Mouse (Mus musculus) heart, adult 2 months (tissue): ENCODE results near the gene Smim5. TPM values are rescaled to one million over a fixed set of nuclear protein-coding genes. Genes with fewer than 3 reads are reported as not detected.

Experiments used
- DNase-seq, 2 experiments: peaks; one replicate each; pipeline ENCODE4 v3.0.0; 2021
- H3K27ac ChIP-seq: fragments of 200-600 bp; 2 replicates; pipeline ENCODE4 v1.8.1; 2022
- H3K27me3 ChIP-seq: fragments of 200-500 bp; 2 replicates; pipeline ENCODE4 v1.6.1; 2012; ENCODE audit warnings: mild to moderate bottlenecking, low read length, inconsistent platforms, mixed read lengths; ENCODE audit not compliant: control insufficient read depth, insufficient read depth
- H3K36me3 ChIP-seq: fragments of 200-500 bp; 2 replicates; pipeline ENCODE4 v1.6.1; 2012; ENCODE audit warnings: low read length, inconsistent platforms; ENCODE audit not compliant: control insufficient read depth, insufficient read depth
- H3K4me1 ChIP-seq: fragments of 200-500 bp; 2 replicates; pipeline ENCODE4 v1.6.1; 2011; ENCODE audit warnings: low read length; ENCODE audit not compliant: control insufficient read depth, insufficient read depth
- H3K4me3 ChIP-seq: fragments of 200-600 bp; 2 replicates; pipeline ENCODE4 v1.8.1; 2022
- H3K79me2 ChIP-seq: fragments of 200-500 bp; replicated peaks from 2 replicates; pipeline ENCODE4 v1.6.1; 2012; ENCODE audit warnings: mild to moderate bottlenecking, inconsistent platforms, low read length, moderate library complexity, mixed read lengths; ENCODE audit not compliant: control insufficient read depth, insufficient read depth
- H3K9ac ChIP-seq: fragments of 200-500 bp; 2 replicates; pipeline ENCODE4 v1.6.1; 2012; ENCODE audit warnings: low read depth, mild to moderate bottlenecking, control low read depth, inconsistent platforms, low read length, mixed read lengths
- CTCF ChIP-seq: fragments of 200-600 bp; IDR thresholded peaks from 2 replicates; pipeline ENCODE4 v1.8.1; 2022; ENCODE audit warnings: antibody characterized with exemption, mild to moderate bottlenecking, moderate library complexity
- EP300 ChIP-seq: fragments of 200-500 bp; IDR thresholded peaks from 2 replicates; pipeline ENCODE4 v1.6.1; 2011; ENCODE audit warnings: low read depth, low read length, control low read depth; ENCODE audit not compliant: insufficient read depth
- POLR2A ChIP-seq: fragments of 200-500 bp; IDR thresholded peaks from 2 replicates; pipeline ENCODE4 v1.6.1; 2011; ENCODE audit warnings: mild to moderate bottlenecking, low read depth, low read length, control low read depth; ENCODE audit not compliant: insufficient read depth
- WGBS: fragments of 180-500 bp; shearing (Covaris S2); methylation state at CpG from one replicate; pipeline ENCODE4 v1.1.7; 2018; 5-methylcytosine and 5-hydroxymethylcytosine counted together
- intact Hi-C: fragments of 180-260 bp; cut with DNase I; formaldehyde crosslinking; loops from one replicate; pipeline ENCODE4 v1.15.1; 2025
- polyA plus RNA-seq: library from polyadenylated mRNA; depleted of rRNA; stranded (reverse); fragments of >200 nt; gene quantifications from 2 replicates; pipeline ENCODE4 v1.2.3, GENCODE M21; 2012
- total RNA-seq, 2 experiments: library from RNA; stranded (reverse); gene quantifications; 2 replicates each; pipeline ENCODE4 v1.2.3; 2021

Gene Smim5
- total and polyA plus RNA-seq, 3 experiments, result 10.2 to 21.8 (median 17.8) TPM

- intact Hi-C loops, result loop anchor here (1.0 to 2.0 kb wide), 2 partner anchors 35 to 137 kb away; partner anchors contain the start of gene Llgl2
- 1% methylated on average over 75 of the region's 75 CpGs for WGBS
- peak; percentile 90 to 95 for DNase-seq
- peak overlapping the region; percentile 77 for H3K9ac ChIP-seq
- H3K79me2 ChIP-seq, result no peaks in the 10 kb centered on the region
- peak; percentile 96 for TF ChIP-seq CTCF
- no peak for TF ChIP-seq EP300
- H3K4me3 ChIP-seq, result peak overlapping the region; percentile 46
- H3K27me3 ChIP-seq, result peaks cover 11% of the 10 kb centered on the region
- no peaks in the 10 kb centered on the region for H3K36me3 ChIP-seq
- H3K27ac ChIP-seq, result no peak overlapping the region
- no peaks in the 10 kb centered on the region for H3K4me1 ChIP-seq
These were observed 40.4 kb upstream of the Smim5 start for GRCm38 (mm10) chr11:115859143-115859945.

GRCm38 (mm10) chr11:115863895-115864294 is 35.9 kb upstream of the Smim5 start:
- H3K27me3 ChIP-seq, result peaks cover 4% of the 10 kb centered on the region
- H3K36me3 ChIP-seq, result no peaks in the 10 kb centered on the region
- H3K27ac ChIP-seq, result no peak overlapping the region
- TF ChIP-seq CTCF (peak; percentile 29), EP300 (no peak), POLR2A (no peak)
- no peaks in the 10 kb centered on the region for H3K4me1 ChIP-seq
- WGBS, result 88% methylated on average over 8 of the region's 8 CpGs
- no peaks in the 10 kb centered on the region for H3K79me2 ChIP-seq
- no peak for DNase-seq
- no peak overlapping the region for H3K4me3 ChIP-seq
- intact Hi-C loops, result no loop called here
- no peak overlapping the region for H3K9ac ChIP-seq

GRCm38 (mm10) chr11:115869393-115869792 is 30.4 kb upstream of the Smim5 start:
- Histone ChIP-seq H3K36me3 (no peaks in the 10 kb centered on the region), H3K4me1 (no peaks in the 10 kb centered on the region), H3K27ac (no peak overlapping the region), H3K79me2 (no peaks in the 10 kb centered on the region), H3K4me3 (no peak overlapping the region), H3K27me3 (no peaks in the 10 kb centered on the region), H3K9ac (no peak overlapping the region)
- 61% methylated on average over 8 of the region's 8 CpGs for WGBS
- no peak for TF ChIP-seq POLR2A
- no peak for TF ChIP-seq EP300
- TF ChIP-seq CTCF, result no peak
- intact Hi-C loops, result no loop called here
- no peak for DNase-seq

- intact Hi-C loops, result no loop called here
- 74% methylated on average over 4 of the region's 4 CpGs for WGBS
- no peak overlapping the region for H3K9ac ChIP-seq
These were observed 27.3 kb upstream of the Smim5 start for GRCm38 (mm10) chr11:115872437-115872836.

GRCm38 (mm10) chr11:115875935-115876334 is 23.8 kb upstream of the Smim5 start:
- no peak overlapping the region for H3K9ac ChIP-seq
- no peaks in the 10 kb centered on the region for H3K36me3 ChIP-seq
- TF ChIP-seq EP300, result no peak
- no peak for TF ChIP-seq POLR2A
- TF ChIP-seq CTCF, result no peak
- no peak for DNase-seq
- H3K4me3 ChIP-seq, result no peak overlapping the region
- 87% methylated on average over 3 of the region's 3 CpGs for WGBS
- no peak overlapping the region for H3K27ac ChIP-seq
- intact Hi-C loops, result no loop called here
- no peaks in the 10 kb centered on the region for H3K4me1 ChIP-seq
- no peaks in the 10 kb centered on the region for H3K27me3 ChIP-seq
- no peaks in the 10 kb centered on the region for H3K79me2 ChIP-seq

More at GRCm38 (mm10) chr11:115872437-115872836, 27.3 kb upstream of the Smim5 start:
- H3K36me3 ChIP-seq, result no peaks in the 10 kb centered on the region
- no peaks in the 10 kb centered on the region for H3K79me2 ChIP-seq
- no peak for TF ChIP-seq POLR2A
- no peak for TF ChIP-seq CTCF
- TF ChIP-seq EP300, result no peak
- no peaks in the 10 kb centered on the region for H3K4me1 ChIP-seq
- no peak overlapping the region for H3K27ac ChIP-seq
- H3K4me3 ChIP-seq, result no peak overlapping the region
- no peaks in the 10 kb centered on the region for H3K27me3 ChIP-seq
- no peak for DNase-seq

- DNase-seq, result no peak
- Histone ChIP-seq H3K27ac (no peak overlapping the region), H3K4me1 (no peaks in the 10 kb centered on the region), H3K79me2 (no peaks in the 10 kb centered on the region), H3K9ac (no peak overlapping the region), H3K36me3 (no peaks in the 10 kb centered on the region), H3K4me3 (no peak overlapping the region), H3K27me3 (no peaks in the 10 kb centered on the region)
- TF ChIP-seq EP300, result no peak
- peak; percentile 7; the same call in 1 of the 2 replicates for TF ChIP-seq CTCF
- intact Hi-C loops, result no loop called here
- WGBS, result 87% methylated on average over 5 of the region's 5 CpGs
These were observed 23.3 kb upstream of the Smim5 start for GRCm38 (mm10) chr11:115876438-115876837.
